Mouse (Mus musculus) heart, postnatal 0 days (tissue): ENCODE data around the gene Hoxa13.

ENCODE experiments used
- CTCF ChIP-seq: IDR thresholded peaks from 2 replicates; pipeline ENCODE4 v1.5.1; 2016; ENCODE audit warnings: antibody characterized with exemption, control low read depth, low read depth
- EP300 ChIP-seq: IDR thresholded peaks from 2 replicates; pipeline ENCODE4 v1.6.1; 2016; ENCODE audit warnings: antibody characterized with exemption, low read depth

DNA sequence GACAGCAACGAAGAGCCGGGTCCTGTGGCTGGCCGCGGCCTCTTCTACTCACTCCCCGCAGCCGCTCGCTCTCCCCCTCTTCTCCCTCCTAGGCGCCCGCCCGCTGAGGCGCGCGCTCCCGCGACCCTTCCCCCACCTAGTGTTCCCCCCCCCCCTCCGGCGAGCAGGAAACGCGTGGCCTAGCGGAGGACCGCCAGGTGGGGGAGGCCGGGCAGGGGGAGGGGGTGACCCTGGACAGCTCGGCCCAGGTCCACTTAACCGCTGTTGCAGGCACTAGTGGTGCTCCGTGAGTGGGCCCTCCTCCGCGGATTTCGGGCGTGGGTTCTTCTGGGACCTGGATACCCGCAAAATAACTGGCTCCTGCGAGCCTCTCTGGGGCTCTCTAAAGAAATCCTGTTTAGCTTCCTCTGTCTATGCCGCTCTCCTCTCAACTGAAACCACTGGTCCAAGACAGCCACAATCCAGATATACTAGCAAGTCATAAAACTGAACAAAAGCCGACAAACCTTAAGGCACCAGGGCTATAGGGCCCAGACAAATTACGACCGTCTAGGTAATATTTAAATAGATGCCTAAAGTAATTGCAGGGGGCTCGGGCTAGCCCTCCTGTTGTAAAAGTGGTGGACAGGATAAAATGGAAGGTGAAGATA, 30.0 kb downstream of the Hoxa13 start, which contains the start of gene Hoxa9:
- TF ChIP-seq CTCF (no peak), EP300 (no peak)
